Mouse (Mus musculus) myocyte (in vitro differentiated cells): ENCODE measurements around the gene Asap2.

Experiments
- MYOG ChIP-seq, 3 experiments: IDR thresholded peaks; one replicate each; pipeline ENCODE4 v1.6.1; 2011; ENCODE audit warnings: control low read depth in 2 of 3, low read depth in 2 of 3, mild to moderate bottlenecking in 2 of 3; ENCODE audit not compliant: insufficient read length in 2 of 3, control insufficient read depth in 1 of 3, insufficient read depth in 1 of 3
- POLR2A ChIP-seq: IDR thresholded peaks from one replicate; pipeline ENCODE4 v1.6.1; 2011; ENCODE audit warnings: low read depth, mild to moderate bottlenecking, control low read depth, moderate library complexity; ENCODE audit not compliant: insufficient read length
- TCF3 ChIP-seq: IDR thresholded peaks from one replicate; pipeline ENCODE4 v1.6.1; 2011; ENCODE audit warnings: low read depth, control low read depth; ENCODE audit not compliant: insufficient read length
- USF1 ChIP-seq: IDR thresholded peaks from one replicate; pipeline ENCODE4 v1.6.1; 2011; ENCODE audit warnings: low read depth, mild to moderate bottlenecking, control low read depth, moderate library complexity

- no peak for TF ChIP-seq USF1
- no peak for TF ChIP-seq MYOG (IDR thresholded peaks at IDR 0.05; ENCODE audit: control insufficient read depth in 1 of 3, insufficient read depth in 1 of 3, insufficient read length in 2 of 3, low read depth in 2 of 3)
- TF ChIP-seq POLR2A, result no peak
- no peak for TF ChIP-seq TCF3
Observed at GRCm38 (mm10) chr12:21263256-21263655, 273.0 kb downstream of the Asap2 start.
